Mouse (Mus musculus): ENCODE measurements at regions not wholly inside any gene's neighbourhood (a gene's known extent, or its start where the extent isn't known, plus 50 kb on each side); places are given as distances from the start of the nearest gene placed in this dataset.

- H3K27me3 ChIP-seq (ENCODE audit: control insufficient read depth, insufficient read depth, low read length): no peaks in the 10 kb centered on the region
- no peaks in the 10 kb centered on the region for H3K4me1 ChIP-seq (ENCODE audit: control insufficient read depth, insufficient read depth, low read length)
These were observed 51.8 kb upstream of the Nectin1 start for GRCm38 (mm10) chr9:43692015-43692414.

GRCm38 (mm10) chr9:43692538-43692937 is 51.2 kb upstream of the Nectin1 start:
- Histone ChIP-seq H3K27ac (ENCODE audit: low read depth, low read length) (no peak overlapping the region), H3K4me1 (ENCODE audit: control insufficient read depth, insufficient read depth, low read length) (no peaks in the 10 kb centered on the region), H3K9me3 (replicated peaks; ENCODE audit: control insufficient read depth, low read length) (no peaks in the 10 kb centered on the region), H3K9ac (ENCODE audit: low read depth, low read length) (no peak overlapping the region), H3K4me3 (ENCODE audit: low read depth, low read length) (no peak overlapping the region), H3K27me3 (ENCODE audit: control insufficient read depth, insufficient read depth, low read length) (no peaks in the 10 kb centered on the region), H3K4me2 (no peak overlapping the region), H3K36me3 (ENCODE audit: control insufficient read depth, insufficient read depth, low read length) (no peaks in the 10 kb centered on the region)
- ATAC-seq (replicated peaks; ENCODE audit: insufficient number of reproducible peaks, low FRiP score, low TSS enrichment): no peak
- WGBS (ENCODE audit: insufficient replicate concordance): 78% methylated on average over 10 of the region's 10 CpGs

More at GRCm38 (mm10) chr9:43692015-43692414, 51.8 kb upstream of the Nectin1 start:
- Histone ChIP-seq H3K9ac (ENCODE audit: low read depth, low read length) (no peak overlapping the region), H3K4me3 (ENCODE audit: low read depth, low read length) (no peak overlapping the region), H3K27ac (ENCODE audit: low read depth, low read length) (no peak overlapping the region), H3K36me3 (ENCODE audit: control insufficient read depth, insufficient read depth, low read length) (no peaks in the 10 kb centered on the region), H3K4me2 (no peak overlapping the region), H3K9me3 (replicated peaks; ENCODE audit: control insufficient read depth, low read length) (no peaks in the 10 kb centered on the region)
- 84% methylated on average over 1 of the region's 1 CpGs for WGBS (ENCODE audit: insufficient replicate concordance)
- ATAC-seq (replicated peaks; ENCODE audit: insufficient number of reproducible peaks, low FRiP score, low TSS enrichment): no peak
